Mouse (Mus musculus) kidney, embryonic 14.5 days (tissue): ENCODE measurements around the gene Akr1b8. TPM values are rescaled to one million over a fixed set of nuclear protein-coding genes. Genes with fewer than 3 reads are reported as not detected.
"Not testable (repeated sequence)": the region's sequence is repeated elsewhere in the genome, so short reads cannot be mapped to it uniquely, and the experiment has no call there.

Source experiments
- ATAC-seq: fragments of 200-750 bp; cut with Nextera tagmentation; 2 replicates; pipeline ENCODE4 v1.8.0; 2017; ENCODE audit warnings: moderate number of reproducible peaks, mild to moderate bottlenecking, moderate TSS enrichment, moderate library complexity; ENCODE audit not compliant: low FRiP score, low TSS enrichment
- H3K27ac ChIP-seq: fragments of 300-500 bp; sonication (generic); 2 replicates; pipeline ENCODE4 v1.5.1; 2014; ENCODE audit warnings: low read depth, mild to moderate bottlenecking, low read length, moderate library complexity, mixed read lengths
- H3K27me3 ChIP-seq: fragments of 300-500 bp; sonication (generic); 2 replicates; pipeline ENCODE4 v1.6.1; 2014; ENCODE audit warnings: mild to moderate bottlenecking, low read length; ENCODE audit not compliant: control insufficient read depth, insufficient read depth
- H3K36me3 ChIP-seq: fragments of 300-500 bp; sonication (generic); 2 replicates; pipeline ENCODE4 v1.6.1; 2014; ENCODE audit warnings: low read length, mixed read lengths; ENCODE audit not compliant: control insufficient read depth, insufficient read depth
- H3K4me1 ChIP-seq: fragments of 300-500 bp; sonication (generic); 2 replicates; pipeline ENCODE4 v1.6.1; 2014; ENCODE audit warnings: low read length, mixed read lengths; ENCODE audit not compliant: control insufficient read depth, insufficient read depth
- H3K4me2 ChIP-seq: fragments of 300-500 bp; sonication (generic); replicated peaks from 2 replicates; pipeline ENCODE4 v1.6.1; 2014; ENCODE audit warnings: low read depth, mild to moderate bottlenecking, low read length
- H3K4me3 ChIP-seq: fragments of 300-500 bp; sonication (generic); 2 replicates; pipeline ENCODE4 v1.5.1; 2014; ENCODE audit warnings: mild to moderate bottlenecking, low read length
- H3K9ac ChIP-seq: fragments of 300-500 bp; sonication (generic); 2 replicates; pipeline ENCODE4 v1.6.1; 2014; ENCODE audit warnings: low read depth, mild to moderate bottlenecking, low read length, moderate library complexity
- H3K9me3 ChIP-seq: fragments of 300-500 bp; sonication (generic); 2 replicates; pipeline ENCODE4 v1.6.1; 2016; ENCODE audit warnings: low read length; ENCODE audit not compliant: control insufficient read depth
- WGBS: fragments of 180-500 bp; shearing (Covaris S2); extraction: QIAGEN DNeasy Blood & Tissue Kit; methylation state at CpG from one replicate; pipeline ENCODE4 v1.1.7; 2014; 5-methylcytosine and 5-hydroxymethylcytosine counted together
- polyA plus RNA-seq: library from polyadenylated mRNA; unstranded; fragments of >200 nt; fragmentation: Nextera tagmentation; extraction: Ambion mirVana; gene quantifications from 2 replicates; pipeline ENCODE4 v1.2.1, GENCODE M21; 2014

Gene Akr1b8
- polyA plus RNA-seq, 1 experiment from 2014 or later = 14.9 TPM

GRCm38 (mm10) chr6:34318172-34318571 is 35.7 kb upstream of the Akr1b8 start:
- Histone ChIP-seq H3K27me3 (no peaks in the 10 kb centered on the region), H3K4me3 (peak overlapping the region; percentile 81; the same call in 1 of the 2 replicates), H3K9ac (no peak overlapping the region), H3K4me2 (peak overlapping the region; percentile 81), H3K27ac (no peak overlapping the region), H3K4me1 (peaks cover 16% of the 10 kb centered on the region; the same call in 1 of the 2 replicates), H3K36me3 (no peaks in the 10 kb centered on the region), H3K9me3 (no peaks in the 10 kb centered on the region)
- WGBS = 47% methylated on average over 5 of the region's 5 CpGs
- ATAC-seq = no peak

- peaks cover 16% of the 10 kb centered on the region; the same call in 1 of the 2 replicates for H3K4me1 ChIP-seq
- no peak for ATAC-seq
These were observed 35.3 kb upstream of the Akr1b8 start for GRCm38 (mm10) chr6:34318636-34319035.

GRCm38 (mm10) chr6:34322121-34322520 is 31.8 kb upstream of the Akr1b8 start:
- Histone ChIP-seq H3K9ac (no peak overlapping the region), H3K27me3 (no peaks in the 10 kb centered on the region), H3K27ac (no peak overlapping the region), H3K36me3 (no peaks in the 10 kb centered on the region), H3K4me2 (no peak overlapping the region), H3K4me3 (no peak overlapping the region), H3K9me3 (no peaks in the 10 kb centered on the region), H3K4me1 (0 out of 2 replicates have a peak, but pooled peaks cover 3% of the 10 kb centered on the region)
- 96% methylated on average over 7 of the region's 7 CpGs for WGBS
- no peak for ATAC-seq

More at GRCm38 (mm10) chr6:34318636-34319035, 35.3 kb upstream of the Akr1b8 start:
- Histone ChIP-seq H3K9me3 (no peaks in the 10 kb centered on the region), H3K27me3 (no peaks in the 10 kb centered on the region), H3K27ac (no peak overlapping the region), H3K36me3 (no peaks in the 10 kb centered on the region), H3K4me2 (no peak overlapping the region), H3K9ac (no peak overlapping the region), H3K4me3 (no peak overlapping the region)
- WGBS = 83% methylated on average over 6 of the region's 6 CpGs

GRCm38 (mm10) chr6:34331379-34331778 is 22.5 kb upstream of the Akr1b8 start:
- Histone ChIP-seq H3K36me3 (no peaks in the 10 kb centered on the region), H3K9me3 (no peaks in the 10 kb centered on the region), H3K9ac (no peak overlapping the region), H3K4me3 (no peak overlapping the region), H3K4me2 (no peak overlapping the region), H3K4me1 (no peaks in the 10 kb centered on the region), H3K27ac (no peak overlapping the region), H3K27me3 (no peaks in the 10 kb centered on the region)
- no peak for ATAC-seq
- WGBS = 92% methylated on average over 5 of the region's 5 CpGs

GRCm38 (mm10) chr6:34331804-34332203 is 22.1 kb upstream of the Akr1b8 start:
- H3K4me1 ChIP-seq, H3K9me3 ChIP-seq, H3K36me3 ChIP-seq, H3K27ac ChIP-seq, H3K4me3 ChIP-seq, H3K9ac ChIP-seq, H3K27me3 ChIP-seq, ATAC-seq, H3K4me2 ChIP-seq: not testable (repeated sequence)
- WGBS = 72% methylated on average over 12 of the region's 12 CpGs

GRCm38 (mm10) chr6:34334673-34335072 is 19.2 kb upstream of the Akr1b8 start:
- no peak overlapping the region for H3K27ac ChIP-seq
- H3K36me3 ChIP-seq = no peaks in the 10 kb centered on the region
- H3K4me2 ChIP-seq = no peak overlapping the region
- no peaks in the 10 kb centered on the region for H3K27me3 ChIP-seq
- H3K9me3 ChIP-seq = no peaks in the 10 kb centered on the region
- H3K4me1 ChIP-seq = no peaks in the 10 kb centered on the region
- no peak for ATAC-seq
- 88% methylated on average over 5 of the region's 5 CpGs for WGBS
- H3K4me3 ChIP-seq = no peak overlapping the region
- no peak overlapping the region for H3K9ac ChIP-seq

- Histone ChIP-seq H3K4me1 (no peaks in the 10 kb centered on the region), H3K4me3 (no peak overlapping the region), H3K9me3 (no peaks in the 10 kb centered on the region), H3K4me2 (no peak overlapping the region), H3K27me3 (no peaks in the 10 kb centered on the region), H3K27ac (no peak overlapping the region), H3K36me3 (no peaks in the 10 kb centered on the region), H3K9ac (no peak overlapping the region)
- WGBS = 80% methylated on average over 2 of the region's 2 CpGs
- ATAC-seq = no peak
These were observed 16.1 kb upstream of the Akr1b8 start for GRCm38 (mm10) chr6:34337799-34338198.

- Histone ChIP-seq H3K4me1 (no peaks in the 10 kb centered on the region), H3K27ac (no peak overlapping the region), H3K4me2 (no peak overlapping the region), H3K9me3 (no peaks in the 10 kb centered on the region), H3K36me3 (no peaks in the 10 kb centered on the region), H3K27me3 (no peaks in the 10 kb centered on the region), H3K4me3 (no peak overlapping the region), H3K9ac (no peak overlapping the region)
- ATAC-seq = no peak
- 83% methylated on average over 4 of the region's 4 CpGs for WGBS
These were observed 11.9 kb upstream of the Akr1b8 start for GRCm38 (mm10) chr6:34341991-34342390.

- Histone ChIP-seq H3K4me1 (no peaks in the 10 kb centered on the region), H3K9me3 (no peaks in the 10 kb centered on the region), H3K27me3 (no peaks in the 10 kb centered on the region), H3K4me3 (no peak overlapping the region), H3K9ac (no peak overlapping the region), H3K36me3 (no peaks in the 10 kb centered on the region), H3K4me2 (no peak overlapping the region), H3K27ac (no peak overlapping the region)
- no peak for ATAC-seq
- WGBS = 72% methylated on average over 2 of the region's 2 CpGs
These were observed 11.4 kb upstream of the Akr1b8 start for GRCm38 (mm10) chr6:34342476-34342875.
